Mouse (Mus musculus) G1E-ER4 (cell line): ENCODE measurements around the gene Atg5. TPM values are rescaled to one million over a fixed set of nuclear protein-coding genes. Genes with fewer than 3 reads are reported as not detected.

Experiments
- GATA1 ChIP-seq: IDR thresholded peaks from one replicate; pipeline ENCODE4 v1.8.0; 2012; ENCODE audit warnings: low read length, inconsistent platforms
- polyA plus RNA-seq: library from polyadenylated mRNA; stranded (reverse); fragments of >175 nt; gene quantifications from 2 replicates; pipeline ENCODE4 v1.2.3, GENCODE M21; 2012

Gene Atg5
- 4.2 and 5.0 TPM in 2 replicates for polyA plus RNA-seq

GRCm38 (mm10) chr10:44268145-44268860 lies at the start of gene Atg5:
TSS of gene Atg5 (plus strand) at chr10:44268358.
- no peak for TF ChIP-seq GATA1

- TF ChIP-seq GATA1: no peak
Measured at GRCm38 (mm10) chr10:44224345-44224744, 43.8 kb upstream of the Atg5 start.

- TF ChIP-seq GATA1: no peak
Measured at GRCm38 (mm10) chr10:44256624-44257023, 11.5 kb upstream of the Atg5 start.

- TF ChIP-seq GATA1: no peak
Measured at GRCm38 (mm10) chr10:44265835-44266234, 2.3 kb upstream of the Atg5 start.

- TF ChIP-seq GATA1: no peak
Measured at GRCm38 (mm10) chr10:44266561-44266960, 1.6 kb upstream of the Atg5 start.

GRCm38 (mm10) chr10:44267426-44268142 lies 574 bp upstream of the Atg5 start:
- no peak for TF ChIP-seq GATA1

GRCm38 (mm10) chr10:44269211-44269610 lies 1.1 kb downstream of the Atg5 start:
- TF ChIP-seq GATA1: no peak

GRCm38 (mm10) chr10:44282323-44282722 lies 14.2 kb downstream of the Atg5 start:
- no peak for TF ChIP-seq GATA1

- TF ChIP-seq GATA1: no peak
Measured at GRCm38 (mm10) chr10:44285106-44285505, 16.9 kb downstream of the Atg5 start.

GRCm38 (mm10) chr10:44285935-44286334 lies 17.8 kb downstream of the Atg5 start:
- no peak for TF ChIP-seq GATA1

- no peak for TF ChIP-seq GATA1
Measured at GRCm38 (mm10) chr10:44290876-44291275, 22.7 kb downstream of the Atg5 start.

GRCm38 (mm10) chr10:44292205-44292604 lies 24.0 kb downstream of the Atg5 start:
- no peak for TF ChIP-seq GATA1

GRCm38 (mm10) chr10:44299165-44299564 lies 31.0 kb downstream of the Atg5 start:
- no peak for TF ChIP-seq GATA1

- TF ChIP-seq GATA1: no peak
Measured at GRCm38 (mm10) chr10:44300078-44300477, 31.9 kb downstream of the Atg5 start.

- no peak for TF ChIP-seq GATA1
Measured at GRCm38 (mm10) chr10:44303648-44304329, 35.6 kb downstream of the Atg5 start.

- TF ChIP-seq GATA1: no peak
Measured at GRCm38 (mm10) chr10:44304330-44304717, 36.2 kb downstream of the Atg5 start.
